Mouse (Mus musculus): ENCODE data around the gene Spint1. TPM values are rescaled to one million over a fixed set of nuclear protein-coding genes. Genes with fewer than 3 reads are reported as not detected.

Gene Spint1
- 3.7 and 5.1 TPM in 2 replicates for polyA plus RNA-seq (2015; fragmentation: Nextera tagmentation; extraction: Ambion mirVana)

DNA sequence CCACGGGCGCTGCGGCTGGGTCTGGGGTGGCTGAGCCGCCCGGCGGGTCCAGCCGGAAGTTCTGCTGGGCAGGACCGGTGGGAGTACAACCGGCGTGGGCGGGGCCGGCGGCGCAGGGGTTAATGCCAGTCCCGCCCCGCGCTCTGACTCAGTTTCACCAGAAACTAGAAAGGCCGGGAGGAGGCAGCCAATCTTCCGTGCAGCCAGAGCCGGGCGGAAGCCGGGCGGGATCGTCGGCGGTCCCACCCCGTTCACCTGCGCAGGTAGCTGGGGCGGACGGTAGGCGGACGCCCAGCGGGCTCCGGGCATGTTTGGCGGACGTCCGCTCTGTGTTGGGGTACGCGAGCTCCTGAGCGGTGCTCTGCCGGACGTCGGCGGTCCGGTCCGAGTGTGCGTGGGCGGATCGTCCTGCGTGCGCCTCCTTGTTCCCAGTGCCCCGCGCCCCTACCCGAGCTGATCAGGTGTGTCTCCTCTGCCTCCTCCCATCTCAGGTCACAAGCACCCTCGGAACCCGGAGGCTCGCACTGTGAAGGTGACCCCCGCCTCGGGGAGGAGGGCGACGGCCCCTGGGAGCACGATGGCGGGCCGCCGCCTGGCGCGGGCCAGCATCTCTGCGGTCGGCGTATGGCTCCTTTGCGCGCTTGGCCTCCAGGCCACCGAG is at the start of gene Spint1:
Gene Spint1 (plus strand): TSS at position 153 of the 661 bp plus-strand sequence.
- Histone ChIP-seq H3K36me3 (ENCODE audit: control insufficient read depth, insufficient read depth) (no peaks in the 10 kb centered on the region), H3K9me3 (replicated peaks; ENCODE audit: control insufficient read depth, low read length) (no peaks in the 10 kb centered on the region), H3K27ac (ENCODE audit: low read length) (0 out of 2 replicates have a peak within 1 kb of the TSS, but pooled peaks have one; percentile 9), H3K4me3 (ENCODE audit: low read length) (peak within 1 kb of the TSS; percentile 57), H3K4me2 (ENCODE audit: low read depth, low read length) (peak within 1 kb of the TSS; percentile 83), H3K4me1 (ENCODE audit: control insufficient read depth, insufficient read depth, low read length) (peaks cover 9% of the 10 kb centered on the region), H3K27me3 (ENCODE audit: control insufficient read depth, insufficient read depth, low read length) (peaks cover 52% of the 10 kb centered on the region), H3K9ac (ENCODE audit: low read length) (peak within 1 kb of the TSS; percentile 41)
- no peak for ATAC-seq (replicated peaks; ENCODE audit: extremely low read depth, insufficient read depth, low FRiP score)
- WGBS, result under 1% methylated on average over 73 of the region's 73 CpGs

DNA sequence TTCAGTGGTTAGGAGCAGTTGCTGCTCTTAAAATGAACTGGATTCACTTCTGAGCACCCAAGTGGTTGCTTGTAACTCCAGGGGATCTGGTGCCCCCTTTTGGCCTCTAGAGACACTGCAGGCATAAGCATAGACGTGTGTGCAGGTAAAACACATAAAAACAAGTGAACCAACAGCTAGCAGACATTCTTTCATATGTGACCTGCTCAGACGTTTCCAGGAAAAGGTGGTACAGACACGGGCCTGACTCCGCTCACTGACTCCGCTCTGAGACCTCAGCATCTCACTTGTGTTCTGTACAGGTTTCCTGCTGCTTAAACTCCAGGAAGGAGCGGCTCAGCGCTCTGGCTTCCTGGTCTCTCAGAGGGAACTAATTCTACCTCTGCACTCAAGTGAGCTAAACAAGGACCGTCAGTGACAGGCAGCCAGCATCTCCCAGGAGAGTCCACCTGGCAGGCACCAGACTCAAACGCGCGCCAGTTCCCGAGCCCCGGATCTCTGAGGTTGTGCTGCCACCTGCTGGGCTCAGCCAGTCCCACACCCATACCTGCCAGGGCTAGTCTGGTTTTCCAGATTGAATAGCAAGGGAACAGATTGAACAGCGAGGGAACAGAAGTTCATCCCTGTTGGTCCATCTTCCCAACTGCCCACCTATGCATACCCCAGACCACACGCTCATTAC is 48.0 kb upstream of the Spint1 start:
- Histone ChIP-seq H3K9me3 (replicated peaks; ENCODE audit: control insufficient read depth, low read length) (no peaks in the 10 kb centered on the region), H3K4me2 (ENCODE audit: low read depth, low read length) (peak overlapping the region; percentile 79), H3K4me3 (ENCODE audit: low read length) (peak overlapping the region; percentile 46), H3K36me3 (ENCODE audit: control insufficient read depth, insufficient read depth) (no peaks in the 10 kb centered on the region), H3K9ac (ENCODE audit: low read length) (no peak overlapping the region), H3K27me3 (ENCODE audit: control insufficient read depth, insufficient read depth, low read length) (no peaks in the 10 kb centered on the region), H3K27ac (ENCODE audit: low read length) (no peak overlapping the region), H3K4me1 (ENCODE audit: control insufficient read depth, insufficient read depth, low read length) (peaks cover 8% of the 10 kb centered on the region)
- ATAC-seq (replicated peaks; ENCODE audit: extremely low read depth, insufficient read depth, low FRiP score), result peak; percentile 81
- 5% methylated on average over 15 of the region's 15 CpGs for WGBS

DNA sequence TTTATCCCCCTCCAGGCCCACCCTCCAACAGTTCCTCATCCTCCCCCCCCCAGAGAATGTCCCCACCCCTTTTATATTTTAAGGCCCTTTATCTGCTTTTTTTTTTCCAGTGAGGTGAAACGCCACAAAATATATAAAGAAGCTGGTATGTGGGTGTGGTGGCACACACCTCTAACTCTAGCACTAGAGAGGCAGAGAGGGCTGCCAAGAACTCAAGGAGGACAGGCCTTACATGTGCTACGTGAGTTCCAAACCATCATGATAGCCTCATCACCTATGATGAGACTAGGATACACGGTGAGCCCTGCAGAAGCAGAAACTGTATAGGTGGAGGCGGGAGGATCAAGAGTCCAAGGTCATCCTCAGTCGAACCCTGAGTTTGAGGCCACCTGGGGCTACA is 46.2 kb upstream of the Spint1 start:
- H3K4me1 ChIP-seq (ENCODE audit: control insufficient read depth, insufficient read depth, low read length), result peaks cover 14% of the 10 kb centered on the region
- no peak overlapping the region for H3K27ac ChIP-seq (ENCODE audit: low read length)
- H3K4me2 ChIP-seq (ENCODE audit: low read depth, low read length), result no peak overlapping the region
- no peak overlapping the region for H3K9ac ChIP-seq (ENCODE audit: low read length)
- no peak overlapping the region for H3K4me3 ChIP-seq (ENCODE audit: low read length)
- H3K9me3 ChIP-seq (replicated peaks; ENCODE audit: control insufficient read depth, low read length), result no peaks in the 10 kb centered on the region
- no peaks in the 10 kb centered on the region for H3K36me3 ChIP-seq (ENCODE audit: control insufficient read depth, insufficient read depth)
- WGBS, result 80% methylated on average over 5 of the region's 5 CpGs
- ATAC-seq (replicated peaks; ENCODE audit: extremely low read depth, insufficient read depth, low FRiP score), result no peak
- no peaks in the 10 kb centered on the region for H3K27me3 ChIP-seq (ENCODE audit: control insufficient read depth, insufficient read depth, low read length)

DNA sequence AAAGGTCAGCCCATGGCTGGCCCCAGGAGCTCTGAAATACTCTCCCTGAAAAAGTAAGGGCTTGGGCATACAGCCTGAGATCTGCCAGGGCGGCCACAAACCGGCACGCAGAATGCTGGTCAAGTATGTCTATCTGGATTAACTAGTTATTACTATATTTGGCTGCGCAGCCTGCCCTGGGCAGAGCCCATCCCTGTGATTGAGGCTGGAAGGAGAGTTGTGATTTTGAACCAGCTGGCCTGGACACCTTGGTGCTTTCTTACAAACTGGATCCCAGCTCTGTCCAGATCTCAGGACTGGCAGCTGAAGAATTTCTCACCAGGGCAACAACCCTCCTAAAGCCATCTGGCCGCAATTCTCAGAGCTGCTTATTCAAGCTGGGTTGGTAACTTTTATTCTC is 43.0 kb upstream of the Spint1 start:
- H3K9me3 ChIP-seq (replicated peaks; ENCODE audit: control insufficient read depth, low read length), result no peaks in the 10 kb centered on the region
- H3K27ac ChIP-seq (ENCODE audit: low read length), result peak overlapping the region; percentile 49
- 73% methylated on average over 5 of the region's 5 CpGs for WGBS
- H3K4me1 ChIP-seq (ENCODE audit: control insufficient read depth, insufficient read depth, low read length), result peaks cover 14% of the 10 kb centered on the region
- no peaks in the 10 kb centered on the region for H3K27me3 ChIP-seq (ENCODE audit: control insufficient read depth, insufficient read depth, low read length)
- peak; percentile 26; the same call in 1 of the 2 replicates for ATAC-seq (replicated peaks; ENCODE audit: extremely low read depth, insufficient read depth, low FRiP score)
- no peak overlapping the region; the same call in 1 of the 2 replicates for H3K9ac ChIP-seq (ENCODE audit: low read length)
- H3K4me3 ChIP-seq (ENCODE audit: low read length), result no peak overlapping the region
- no peak overlapping the region for H3K4me2 ChIP-seq (ENCODE audit: low read depth, low read length)
- no peaks in the 10 kb centered on the region for H3K36me3 ChIP-seq (ENCODE audit: control insufficient read depth, insufficient read depth)

DNA sequence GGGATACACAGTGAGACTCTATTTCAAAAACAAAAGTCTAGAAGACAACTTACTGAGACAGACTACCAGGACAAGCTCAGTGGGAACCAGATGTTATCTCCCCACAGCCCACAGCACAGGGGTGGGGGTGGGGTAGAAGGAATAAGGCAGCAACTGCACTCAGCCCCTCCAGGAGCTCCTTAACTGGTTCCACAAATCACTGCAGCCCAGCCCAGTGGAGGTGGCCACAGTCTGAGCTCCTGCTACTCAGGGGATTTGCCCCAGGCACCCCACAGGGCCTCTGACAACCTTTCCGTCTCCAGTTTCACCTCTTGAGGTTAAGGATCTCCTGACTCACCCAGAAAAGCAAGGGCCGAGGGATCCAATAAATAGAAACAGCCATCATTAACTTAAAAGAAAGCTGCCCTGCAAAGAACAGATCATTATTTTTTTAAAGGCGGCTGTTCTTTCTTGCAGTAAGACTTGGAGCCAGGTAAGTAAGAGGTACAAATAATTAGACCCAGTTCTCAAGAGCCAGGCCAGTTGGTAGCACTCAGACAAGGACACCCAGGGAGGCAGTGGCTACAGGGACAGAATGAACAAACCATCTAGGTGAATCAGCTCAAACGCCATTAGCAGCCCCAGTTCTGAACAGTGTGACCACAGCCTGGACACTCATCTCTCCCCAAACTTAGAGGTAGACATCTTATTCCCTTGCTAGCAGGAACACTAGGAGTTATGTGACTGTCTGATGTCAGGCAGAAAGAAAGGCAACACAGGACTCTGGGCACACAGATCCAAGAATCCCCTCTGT is 40.6 kb upstream of the Spint1 start:
- ATAC-seq (replicated peaks; ENCODE audit: extremely low read depth, insufficient read depth, low FRiP score), result no peak
- H3K9me3 ChIP-seq (replicated peaks; ENCODE audit: control insufficient read depth, low read length), result no peaks in the 10 kb centered on the region
- no peak overlapping the region for H3K9ac ChIP-seq (ENCODE audit: low read length)
- H3K27me3 ChIP-seq (ENCODE audit: control insufficient read depth, insufficient read depth, low read length), result no peaks in the 10 kb centered on the region
- H3K4me1 ChIP-seq (ENCODE audit: control insufficient read depth, insufficient read depth, low read length), result peaks cover 13% of the 10 kb centered on the region; the same call in 1 of the 2 replicates
- no peak overlapping the region for H3K4me3 ChIP-seq (ENCODE audit: low read length)
- no peaks in the 10 kb centered on the region for H3K36me3 ChIP-seq (ENCODE audit: control insufficient read depth, insufficient read depth)
- 43% methylated on average over 4 of the region's 4 CpGs for WGBS
- no peak overlapping the region for H3K4me2 ChIP-seq (ENCODE audit: low read depth, low read length)
- H3K27ac ChIP-seq (ENCODE audit: low read length), result no peak overlapping the region

DNA sequence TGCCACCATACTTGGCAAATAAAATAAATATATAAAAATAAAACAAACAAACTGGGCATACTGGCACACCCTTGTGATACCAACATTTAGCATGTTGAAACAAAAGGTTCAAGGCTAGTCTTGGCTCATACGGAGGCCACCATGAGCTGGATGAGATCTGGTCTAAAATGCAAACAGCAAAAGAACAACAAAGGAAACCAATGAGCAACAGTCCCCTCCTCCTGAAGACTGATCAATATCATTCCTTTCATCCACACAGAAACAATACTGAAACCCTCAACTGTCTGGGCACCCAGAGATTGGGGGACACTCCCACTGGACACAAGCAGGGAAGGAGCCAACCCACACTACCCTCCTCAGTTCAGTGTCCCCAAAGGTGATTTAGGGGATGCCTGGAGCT is 39.7 kb upstream of the Spint1 start:
- no peaks in the 10 kb centered on the region for H3K27me3 ChIP-seq (ENCODE audit: control insufficient read depth, insufficient read depth, low read length)
- H3K36me3 ChIP-seq (ENCODE audit: control insufficient read depth, insufficient read depth), result no peaks in the 10 kb centered on the region
- H3K4me3 ChIP-seq (ENCODE audit: low read length), result no peak overlapping the region
- ATAC-seq (replicated peaks; ENCODE audit: extremely low read depth, insufficient read depth, low FRiP score), result no peak
- no peak overlapping the region for H3K9ac ChIP-seq (ENCODE audit: low read length)
- H3K9me3 ChIP-seq (replicated peaks; ENCODE audit: control insufficient read depth, low read length), result no peaks in the 10 kb centered on the region
- H3K27ac ChIP-seq (ENCODE audit: low read length), result no peak overlapping the region
- no peak overlapping the region for H3K4me2 ChIP-seq (ENCODE audit: low read depth, low read length)
- WGBS, result 81% methylated on average over 1 of the region's 1 CpGs
- H3K4me1 ChIP-seq (ENCODE audit: control insufficient read depth, insufficient read depth, low read length), result peaks cover 13% of the 10 kb centered on the region; the same call in 1 of the 2 replicates

DNA sequence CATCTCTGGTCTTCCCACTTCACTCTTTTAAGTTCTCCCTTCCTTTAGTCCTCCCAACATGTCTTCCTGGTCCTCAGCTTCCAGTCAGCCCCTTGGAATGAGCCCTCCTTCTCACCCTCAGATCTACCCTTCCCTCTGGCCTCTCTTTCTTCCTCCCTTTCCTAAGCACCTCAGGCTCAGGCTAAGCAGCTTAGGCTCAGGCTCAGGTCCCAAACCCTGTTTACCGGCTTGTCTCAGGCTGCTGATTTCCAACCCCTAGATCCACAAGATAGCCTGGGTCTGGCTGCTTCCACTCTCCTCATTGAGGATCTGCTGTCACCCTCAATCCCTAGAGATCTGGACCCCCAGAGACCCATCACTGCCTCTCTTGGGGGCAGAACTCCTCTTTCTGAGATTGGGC is 39.1 kb upstream of the Spint1 start:
- Histone ChIP-seq H3K9ac (ENCODE audit: low read length) (no peak overlapping the region), H3K4me3 (ENCODE audit: low read length) (no peak overlapping the region), H3K9me3 (replicated peaks; ENCODE audit: control insufficient read depth, low read length) (no peaks in the 10 kb centered on the region), H3K27ac (ENCODE audit: low read length) (no peak overlapping the region), H3K36me3 (ENCODE audit: control insufficient read depth, insufficient read depth) (no peaks in the 10 kb centered on the region), H3K4me1 (ENCODE audit: control insufficient read depth, insufficient read depth, low read length) (peaks cover 13% of the 10 kb centered on the region; the same call in 1 of the 2 replicates), H3K27me3 (ENCODE audit: control insufficient read depth, insufficient read depth, low read length) (no peaks in the 10 kb centered on the region), H3K4me2 (ENCODE audit: low read depth, low read length) (no peak overlapping the region)
- no peak for ATAC-seq (replicated peaks; ENCODE audit: extremely low read depth, insufficient read depth, low FRiP score)
- whole genome bisulfite sequencing, result 25% methylated on average over 1 of the region's 1 CpGs

DNA sequence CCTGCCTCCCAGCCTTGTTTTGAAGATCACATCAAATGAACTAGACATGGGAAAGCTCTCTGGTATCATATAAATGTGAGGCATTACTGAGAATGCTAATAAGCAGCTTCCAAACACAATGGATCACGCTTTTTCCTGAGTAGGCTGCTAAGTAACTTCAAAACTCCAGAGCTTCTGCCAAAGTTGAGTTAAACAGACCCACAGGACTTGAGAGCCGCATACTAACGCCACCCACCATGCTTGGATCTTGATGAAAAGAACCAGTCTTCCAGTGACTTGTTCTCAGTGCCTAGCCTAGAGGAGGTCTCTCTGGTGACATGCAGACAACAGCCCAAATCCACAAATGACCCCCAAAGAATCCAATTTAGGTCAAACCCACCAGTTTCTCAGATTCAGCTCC is 38.2 kb upstream of the Spint1 start:
- peaks cover 13% of the 10 kb centered on the region; the same call in 1 of the 2 replicates for H3K4me1 ChIP-seq (ENCODE audit: control insufficient read depth, insufficient read depth, low read length)
- H3K9ac ChIP-seq (ENCODE audit: low read length), result no peak overlapping the region
- H3K4me3 ChIP-seq (ENCODE audit: low read length), result no peak overlapping the region
- H3K4me2 ChIP-seq (ENCODE audit: low read depth, low read length), result no peak overlapping the region
- 67% methylated on average over 3 of the region's 3 CpGs for WGBS
- H3K9me3 ChIP-seq (replicated peaks; ENCODE audit: control insufficient read depth, low read length), result no peaks in the 10 kb centered on the region
- no peaks in the 10 kb centered on the region for H3K27me3 ChIP-seq (ENCODE audit: control insufficient read depth, insufficient read depth, low read length)
- H3K27ac ChIP-seq (ENCODE audit: low read length), result no peak overlapping the region
- H3K36me3 ChIP-seq (ENCODE audit: control insufficient read depth, insufficient read depth), result no peaks in the 10 kb centered on the region
- no peak for ATAC-seq (replicated peaks; ENCODE audit: extremely low read depth, insufficient read depth, low FRiP score)
